Mouse (Mus musculus) layer of hippocampus, adult 2 months (tissue): ENCODE results near the gene Tsc1. TPM values are rescaled to one million over a fixed set of nuclear protein-coding genes. Genes with fewer than 3 reads are reported as not detected.

Experiments
- DNase-seq, 2 experiments: peaks; one replicate each; pipeline ENCODE4 v3.0.0; 2022; ENCODE audit warnings: low spot score in 2 of 2
- H3K27ac ChIP-seq: fragments of 200-600 bp; 2 replicates; pipeline ENCODE4 v1.8.1; 2022
- H3K4me3 ChIP-seq: fragments of 200-600 bp; 2 replicates; pipeline ENCODE4 v1.8.1; 2022; ENCODE audit warnings: mild to moderate bottlenecking
- CTCF ChIP-seq: fragments of 200-600 bp; conservative IDR thresholded peaks from 2 replicates; pipeline ENCODE4 v1.8.1; 2022; ENCODE audit warnings: antibody characterized with exemption, mild to moderate bottlenecking, moderate library complexity
- total RNA-seq, 2 experiments: library from RNA; stranded (reverse); gene quantifications; 2 replicates each; pipeline ENCODE4 v1.2.3; 2021

Tsc1 gene
- total RNA-seq, 2 experiments from 2014 or later = 47.1 to 49.1 TPM

DNA sequence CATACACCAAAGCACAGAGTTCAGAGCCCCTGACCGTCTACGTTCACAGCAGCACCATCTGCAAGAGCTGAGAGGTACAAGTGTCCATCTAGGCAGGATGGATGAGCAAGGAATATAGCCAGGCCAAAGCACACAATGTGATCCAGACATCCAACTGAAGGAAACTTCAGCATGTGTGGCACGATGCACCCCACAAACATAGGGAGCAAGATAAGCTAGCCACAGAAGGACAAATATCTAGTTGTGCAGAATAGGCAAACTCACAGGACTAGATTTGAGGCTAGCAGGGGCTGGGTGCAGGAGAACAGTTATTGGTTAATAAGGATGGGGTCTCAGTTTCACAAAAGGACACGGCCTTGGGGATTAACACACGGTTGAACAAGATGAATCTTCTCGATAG is 21.7 kb upstream of the Tsc1 start:
- TF ChIP-seq CTCF = no peak
- Histone ChIP-seq H3K4me3 (no peak overlapping the region), H3K27ac (no peak overlapping the region)
- DNase-seq = no peak

DNA sequence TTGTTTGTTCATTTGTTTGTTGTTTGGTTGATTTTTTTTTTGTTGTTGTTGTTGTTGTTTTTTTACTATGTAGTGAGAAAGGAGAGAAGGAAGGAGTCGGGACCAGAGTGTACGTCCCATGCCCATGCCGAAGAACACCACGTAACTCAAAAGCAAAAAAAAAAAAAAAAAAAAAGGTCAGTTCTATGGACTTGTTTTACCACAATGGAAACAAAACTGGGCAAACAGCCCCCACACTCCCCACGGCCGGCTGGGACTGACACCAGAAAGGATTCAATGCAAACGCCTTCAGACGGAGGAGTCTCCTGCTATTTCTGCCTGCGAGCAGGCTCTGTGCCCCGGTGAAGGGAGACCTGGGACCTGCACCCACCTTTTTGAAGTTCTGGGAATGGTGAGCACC is 20.5 kb upstream of the Tsc1 start:
- TF ChIP-seq CTCF = no peak
- Histone ChIP-seq H3K27ac (no peak overlapping the region), H3K4me3 (no peak overlapping the region)
- DNase-seq = no peak

GRCm38 (mm10) chr2:28621111-28621510 is 19.9 kb upstream of the Tsc1 start:
- no peak overlapping the region for H3K4me3 ChIP-seq
- TF ChIP-seq CTCF = no peak
- DNase-seq = no peak

GRCm38 (mm10) chr2:28621664-28622171 is 19.3 kb upstream of the Tsc1 start, which contains the start of gene Gfi1b:
Gfi1b (minus strand) TSS chr2:28621982.
- DNase-seq = no peak
- Histone ChIP-seq H3K4me3 (no peak within 1 kb of the TSS), H3K27ac (no peak within 1 kb of the TSS)
- no peak for TF ChIP-seq CTCF

More at GRCm38 (mm10) chr2:28621111-28621510, 19.9 kb upstream of the Tsc1 start:
- no peak overlapping the region for H3K27ac ChIP-seq

- peak in 1 of 2 experiments; percentile 32 for DNase-seq
- no peak overlapping the region for H3K4me3 ChIP-seq
- peak; percentile 89 for TF ChIP-seq CTCF
- no peak overlapping the region for H3K27ac ChIP-seq
Measured at GRCm38 (mm10) chr2:28622521-28623124, 18.4 kb upstream of the Tsc1 start.

DNA sequence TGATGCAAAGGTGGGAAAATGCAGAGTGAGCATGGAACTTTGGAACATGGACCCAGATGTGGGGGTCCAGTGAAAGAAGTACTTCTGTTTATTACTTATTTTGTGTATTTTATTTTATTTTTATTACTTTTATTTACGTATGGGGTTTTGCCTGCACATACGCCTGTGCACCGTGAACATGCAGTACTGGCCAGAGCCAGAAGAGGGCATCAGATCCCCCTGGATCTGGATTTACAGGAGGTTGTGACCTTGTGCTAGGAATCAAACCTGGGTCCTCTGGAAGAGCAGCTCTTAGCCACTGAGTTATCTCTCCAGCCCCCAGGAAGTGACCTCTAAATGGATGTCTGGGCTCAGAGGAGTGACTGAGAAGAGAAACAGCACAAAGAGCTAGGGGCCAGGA is 16.2 kb upstream of the Tsc1 start:
- H3K27ac ChIP-seq = no peak overlapping the region
- TF ChIP-seq CTCF = peak; percentile 45
- H3K4me3 ChIP-seq = no peak overlapping the region
- no peak for DNase-seq

- H3K27ac ChIP-seq = no peak overlapping the region
- no peak for TF ChIP-seq CTCF
- no peak overlapping the region for H3K4me3 ChIP-seq
- DNase-seq = no peak
Measured at GRCm38 (mm10) chr2:28626038-28626437, 15.0 kb upstream of the Tsc1 start.

DNA sequence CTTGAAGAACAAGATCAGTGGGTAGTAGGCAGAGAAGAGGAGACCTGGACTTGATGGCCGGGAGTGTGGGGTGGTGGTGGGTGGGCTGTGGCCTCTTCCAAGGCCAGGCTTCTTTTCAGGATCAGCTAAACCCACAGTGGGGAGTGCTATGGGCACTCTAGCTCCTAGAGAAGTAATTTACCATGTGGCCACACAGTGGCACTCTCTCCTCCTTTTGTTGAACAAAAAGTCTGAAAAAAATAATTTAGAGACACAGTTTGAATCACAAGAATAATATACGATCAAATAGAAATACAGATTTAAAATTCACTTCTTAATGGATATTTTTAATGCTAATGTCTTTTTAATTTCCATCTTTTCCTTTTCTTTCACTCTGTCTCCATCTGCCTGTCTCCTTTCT is 13.0 kb upstream of the Tsc1 start:
- H3K4me3 ChIP-seq = no peak overlapping the region
- DNase-seq = no peak
- H3K27ac ChIP-seq = no peak overlapping the region
- peak; percentile 73 for TF ChIP-seq CTCF

- no peak overlapping the region for H3K4me3 ChIP-seq
- no peak overlapping the region for H3K27ac ChIP-seq
- TF ChIP-seq CTCF = no peak
- no peak for DNase-seq
Measured at GRCm38 (mm10) chr2:28629911-28630381, 11.1 kb upstream of the Tsc1 start.

- TF ChIP-seq CTCF = no peak
- Histone ChIP-seq H3K27ac (no peak overlapping the region), H3K4me3 (no peak overlapping the region)
- DNase-seq = no peak
Measured at GRCm38 (mm10) chr2:28632626-28633025, 8.4 kb upstream of the Tsc1 start.

GRCm38 (mm10) chr2:28633136-28633535 is 7.9 kb upstream of the Tsc1 start:
- no peak overlapping the region for H3K4me3 ChIP-seq
- DNase-seq = no peak
- H3K27ac ChIP-seq = no peak overlapping the region
- peak; percentile 25; the same call in 1 of the 2 replicates for TF ChIP-seq CTCF

GRCm38 (mm10) chr2:28635199-28635598 is 5.8 kb upstream of the Tsc1 start:
- Histone ChIP-seq H3K27ac (no peak overlapping the region), H3K4me3 (no peak overlapping the region)
- TF ChIP-seq CTCF = no peak
- DNase-seq = no peak

DNA sequence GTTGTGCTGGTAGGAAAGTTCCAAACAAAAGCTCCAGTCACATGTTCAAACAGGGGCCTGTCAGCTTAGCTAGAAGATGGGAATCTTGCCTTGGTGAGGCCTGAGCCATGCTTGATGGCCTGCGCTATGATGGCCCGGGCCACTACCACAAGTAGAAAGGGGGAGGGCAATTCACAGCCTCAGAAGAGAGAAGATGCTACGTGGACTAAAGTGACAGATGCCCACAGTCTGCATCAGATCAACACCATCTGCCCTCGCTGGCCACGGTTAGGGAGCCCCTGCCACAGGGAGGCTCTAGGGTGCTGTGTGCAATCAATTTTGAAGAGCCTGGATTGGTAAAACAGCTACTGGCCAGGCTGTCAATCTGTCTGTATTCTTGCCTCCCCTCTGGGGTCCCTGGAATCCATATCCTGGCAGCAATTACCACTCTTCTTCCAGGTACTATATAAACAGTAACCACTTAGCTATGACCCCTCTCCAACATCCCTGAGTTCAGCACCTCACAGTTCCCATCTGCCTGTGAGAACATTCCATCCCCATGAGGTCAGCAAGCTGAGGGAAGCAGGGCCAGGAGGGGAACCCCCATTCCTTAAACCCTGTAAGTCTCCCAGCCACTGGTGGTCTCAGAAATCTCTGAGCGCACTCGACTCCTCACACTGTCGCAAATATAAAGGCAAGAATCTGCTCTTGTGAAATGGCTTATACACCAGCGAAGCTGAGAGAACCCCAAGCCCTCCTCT is 3.8 kb upstream of the Tsc1 start:
- no peak for TF ChIP-seq CTCF
- DNase-seq = no peak
- no peak overlapping the region for H3K27ac ChIP-seq
- H3K4me3 ChIP-seq = no peak overlapping the region
